Mouse (Mus musculus) limb, embryonic 14.5 days (tissue): ENCODE results near the gene Kcnab3. TPM values are rescaled to one million over a fixed set of nuclear protein-coding genes. Genes with fewer than 3 reads are reported as not detected.
A peak's percentile ranks its signal among the peaks of the same experiment; 100 is the strongest.

Experiments
- ATAC-seq: fragments of 200-750 bp; cut with Nextera tagmentation; 2 replicates; pipeline ENCODE4 v1.8.0; 2017; ENCODE audit warnings: low read depth, moderate number of reproducible peaks, moderate TSS enrichment; ENCODE audit not compliant: low FRiP score
- DNase-seq: peaks from one replicate; pipeline ENCODE4 v3.0.0-alpha.2; 2015; ENCODE audit warnings: low spot score
- H3K27ac ChIP-seq: fragments of 300-500 bp; sonication (generic); replicated peaks from 2 replicates; pipeline ENCODE4 v1.5.1; 2014; ENCODE audit warnings: low read depth, mild to moderate bottlenecking, low read length, moderate library complexity, mixed read lengths
- H3K27me3 ChIP-seq: fragments of 300-500 bp; sonication (generic); 2 replicates; pipeline ENCODE4 v1.6.1; 2014; ENCODE audit warnings: low read length, mixed read lengths; ENCODE audit not compliant: control insufficient read depth, insufficient read depth
- H3K36me3 ChIP-seq: fragments of 300-500 bp; sonication (generic); 2 replicates; pipeline ENCODE4 v1.6.1; 2014; ENCODE audit warnings: mild to moderate bottlenecking, low read length, moderate library complexity, mixed read lengths; ENCODE audit not compliant: control insufficient read depth, insufficient read depth
- H3K4me1 ChIP-seq: fragments of 300-500 bp; sonication (generic); 2 replicates; pipeline ENCODE4 v1.6.1; 2014; ENCODE audit warnings: antibody characterized with exemption, low read length, mixed read lengths; ENCODE audit not compliant: control insufficient read depth, insufficient read depth
- H3K4me2 ChIP-seq: fragments of 300-500 bp; sonication (generic); replicated peaks from 2 replicates; pipeline ENCODE4 v1.6.1; 2014; ENCODE audit warnings: low read depth, mild to moderate bottlenecking, low read length, moderate library complexity; ENCODE audit not compliant: severe bottlenecking
- H3K4me3 ChIP-seq: fragments of 300-500 bp; sonication (generic); replicated peaks from 2 replicates; pipeline ENCODE4 v1.5.1; 2014; ENCODE audit warnings: low read length
- H3K9ac ChIP-seq: fragments of 300-500 bp; sonication (generic); 2 replicates; pipeline ENCODE4 v1.6.1; 2014; ENCODE audit warnings: mild to moderate bottlenecking, low read depth, low read length, moderate library complexity; ENCODE audit not compliant: severe bottlenecking
- H3K9me3 ChIP-seq: fragments of 300-500 bp; sonication (generic); 2 replicates; pipeline ENCODE4 v1.6.1; 2016; ENCODE audit warnings: low read length; ENCODE audit not compliant: control insufficient read depth
- POLR2A ChIP-seq: fragments of 200-500 bp; IDR thresholded peaks from 2 replicates; pipeline ENCODE4 v1.8.0; 2012; ENCODE audit warnings: inconsistent platforms, mild to moderate bottlenecking, moderate library complexity, borderline replicate concordance; ENCODE audit not compliant: insufficient read depth, insufficient read length; ENCODE audit errors: extremely low read depth
- WGBS: fragments of 180-500 bp; shearing (Covaris S2); extraction: QIAGEN DNeasy Blood & Tissue Kit; methylation state at CpG from one replicate; pipeline ENCODE4 v1.1.7; 2014; 5-methylcytosine and 5-hydroxymethylcytosine counted together
- polyA plus RNA-seq, 2 experiments: library from polyadenylated mRNA; depleted of rRNA in 1 of 2; stranded (reverse) in 1 of 2; unstranded in 1 of 2; fragments of >200 nt; fragmentation: Nextera tagmentation in 1 of 2; extraction: Ambion mirVana in 1 of 2; gene quantifications; 2 replicates each; pipeline versions ENCODE4 v1.2.1 to v1.2.3; 2012 to 2014

Gene Kcnab3
- polyA plus RNA-seq, 2 experiments = 2.2 to 4.1 TPM

GRCm38 (mm10) chr11:69326408-69327156 is 524 bp downstream of the Kcnab3 start:
- 2% methylated on average over 45 of the region's 45 CpGs for WGBS
- Histone ChIP-seq H3K4me3 (peak overlapping the region; percentile 54), H3K27me3 (peaks cover 16% of the 10 kb centered on the region), H3K36me3 (no peaks in the 10 kb centered on the region), H3K27ac (no peak overlapping the region), H3K4me2 (peak overlapping the region; percentile 96), H3K4me1 (peaks cover 44% of the 10 kb centered on the region), H3K9me3 (no peaks in the 10 kb centered on the region), H3K9ac (peak overlapping the region; percentile 56)
- no peak for TF ChIP-seq POLR2A
- ATAC-seq (no peak), DNase-seq (no peak)

GRCm38 (mm10) chr11:69327157-69327442 is 1.0 kb downstream of the Kcnab3 start:
- peaks cover 43% of the 10 kb centered on the region for H3K4me1 ChIP-seq
- no peaks in the 10 kb centered on the region for H3K9me3 ChIP-seq
- DNase-seq (no peak), ATAC-seq (no peak)
- H3K36me3 ChIP-seq = no peaks in the 10 kb centered on the region
- no peak for TF ChIP-seq POLR2A
- 17% methylated on average over 8 of the region's 9 CpGs for WGBS
- H3K27me3 ChIP-seq = peaks cover 16% of the 10 kb centered on the region
- peak overlapping the region; percentile 54 for H3K4me3 ChIP-seq
- no peak overlapping the region for H3K27ac ChIP-seq
- H3K4me2 ChIP-seq = peak overlapping the region; percentile 96; the same call in 1 of the 2 replicates
- no peak overlapping the region for H3K9ac ChIP-seq

GRCm38 (mm10) chr11:69327648-69328047 is 1.6 kb downstream of the Kcnab3 start:
- DNase-seq (no peak), ATAC-seq (no peak)
- no peaks in the 10 kb centered on the region for H3K9me3 ChIP-seq
- H3K36me3 ChIP-seq = no peaks in the 10 kb centered on the region
- H3K9ac ChIP-seq = no peak overlapping the region
- peaks cover 16% of the 10 kb centered on the region for H3K27me3 ChIP-seq
- TF ChIP-seq POLR2A = no peak
- H3K4me3 ChIP-seq = no peak overlapping the region
- H3K4me2 ChIP-seq = no peak overlapping the region
- no peak overlapping the region for H3K27ac ChIP-seq
- H3K4me1 ChIP-seq = peaks cover 42% of the 10 kb centered on the region
- 51% methylated on average over 6 of the region's 6 CpGs for WGBS

GRCm38 (mm10) chr11:69328517-69328916 is 2.5 kb downstream of the Kcnab3 start:
- peaks cover 41% of the 10 kb centered on the region for H3K4me1 ChIP-seq
- DNase-seq (no peak), ATAC-seq (no peak)
- H3K9me3 ChIP-seq = no peaks in the 10 kb centered on the region
- no peak for TF ChIP-seq POLR2A
- WGBS = 93% methylated on average over 6 of the region's 6 CpGs
- H3K4me2 ChIP-seq = no peak overlapping the region
- no peak overlapping the region for H3K4me3 ChIP-seq
- no peak overlapping the region for H3K9ac ChIP-seq
- H3K27me3 ChIP-seq = peaks cover 16% of the 10 kb centered on the region
- no peaks in the 10 kb centered on the region for H3K36me3 ChIP-seq
- no peak overlapping the region for H3K27ac ChIP-seq

GRCm38 (mm10) chr11:69331152-69331551 is 5.1 kb downstream of the Kcnab3 start:
- H3K4me2 ChIP-seq = peak overlapping the region; percentile 62
- 91% methylated on average over 6 of the region's 6 CpGs for WGBS
- DNase-seq = no peak
- H3K4me3 ChIP-seq = peak overlapping the region; percentile 51; the same call in 1 of the 2 replicates
- no peaks in the 10 kb centered on the region for H3K9me3 ChIP-seq
- H3K9ac ChIP-seq = peak overlapping the region; percentile 55; the same call in 1 of the 2 replicates
- TF ChIP-seq POLR2A = no peak
- H3K4me1 ChIP-seq = peaks cover 23% of the 10 kb centered on the region
- no peaks in the 10 kb centered on the region for H3K36me3 ChIP-seq
- no peak for ATAC-seq
- peak overlapping the region; percentile 9; the same call in 1 of the 2 replicates for H3K27ac ChIP-seq
- H3K27me3 ChIP-seq = peaks cover 16% of the 10 kb centered on the region
